Mouse (Mus musculus): ENCODE measurements around the gene Hist1h2br. TPM values are rescaled to one million over a fixed set of nuclear protein-coding genes. Genes with fewer than 3 reads are reported as not detected.
"Not testable (repeated sequence)": the region's sequence is repeated elsewhere in the genome, so short reads cannot be mapped to it uniquely, and the experiment has no call there.

The Hist1h2br gene
- polyA plus RNA-seq, 1 experiment from 2014 or later, result 24.7 TPM

DNA sequence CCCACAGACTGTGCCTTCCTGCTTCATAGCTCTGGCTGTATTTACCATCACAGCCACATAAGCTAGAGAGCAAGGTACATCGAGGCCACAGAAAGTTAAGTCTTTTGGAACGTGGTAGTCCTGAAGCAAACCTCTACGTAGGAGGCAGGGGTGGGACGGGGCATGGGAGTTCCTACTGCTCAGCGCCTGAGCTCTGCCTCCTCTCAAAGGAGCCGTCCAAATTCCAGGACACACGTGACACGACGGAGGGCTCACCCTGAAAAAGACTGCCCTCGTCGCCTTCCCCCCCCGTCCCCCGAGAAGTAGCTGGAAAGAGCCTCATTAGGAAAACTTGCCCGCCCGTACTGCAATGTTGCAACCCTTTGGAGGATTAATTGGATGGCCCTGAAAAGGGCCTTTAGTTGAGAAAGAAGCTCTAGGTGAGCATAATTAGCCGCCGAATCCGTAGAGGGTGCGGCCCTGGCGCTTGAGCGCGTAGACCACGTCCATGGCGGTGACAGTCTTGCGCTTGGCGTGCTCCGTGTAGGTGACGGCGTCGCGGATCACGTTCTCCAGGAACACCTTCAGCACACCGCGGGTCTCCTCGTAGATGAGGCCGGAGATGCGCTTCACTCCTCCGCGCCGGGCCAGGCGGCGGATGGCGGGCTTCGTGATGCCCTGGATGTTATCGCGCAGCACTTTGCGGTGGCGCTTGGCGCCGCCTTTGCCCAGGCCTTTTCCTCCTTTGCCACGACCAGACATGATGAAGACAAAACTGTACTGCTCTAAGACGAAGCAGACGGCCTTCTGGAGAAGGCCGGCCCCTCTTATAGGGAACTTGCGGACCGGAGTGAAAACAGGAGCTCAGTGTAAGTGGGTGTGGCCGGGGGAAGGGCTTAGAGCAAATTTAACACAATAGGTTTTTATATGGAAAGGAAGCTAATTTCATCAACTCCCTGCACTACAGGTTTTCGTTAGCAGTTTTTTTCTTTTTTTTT is 1.8 kb upstream of the Hist1h2br start, which contains the start of gene Hist1h4n:
Hist1h4n (minus strand) TSS at position 779 of the 977 bp plus-strand sequence.
- H3K27me3 ChIP-seq (ENCODE audit: control insufficient read depth, insufficient read depth, low read depth, low read length); H3K36me3 ChIP-seq (ENCODE audit: control insufficient read depth, insufficient read depth); H3K4me1 ChIP-seq (ENCODE audit: control insufficient read depth, low read depth, low read length); H3K9me3 ChIP-seq (replicated peaks; ENCODE audit: control insufficient read depth, low read length): not testable (repeated sequence)
- WGBS (ENCODE audit: insufficient replicate concordance), result 0% methylated on average over 22 of the region's 58 CpGs
- ATAC-seq (ENCODE audit: low read depth), result peak; percentile 72
- H3K4me3 ChIP-seq (ENCODE audit: low read depth, low read length), result peak within 1 kb of the TSS; percentile 28
- peak within 1 kb of the TSS; percentile 66; the same call in 1 of the 2 replicates for H3K27ac ChIP-seq (ENCODE audit: low read length)
- peak within 1 kb of the TSS; percentile 37; the same call in 1 of the 2 replicates for H3K9ac ChIP-seq (ENCODE audit: low read depth, low read length)
- H3K4me2 ChIP-seq (ENCODE audit: low read depth, low read length), result peak within 1 kb of the TSS; percentile 36; the same call in 1 of the 2 replicates

DNA sequence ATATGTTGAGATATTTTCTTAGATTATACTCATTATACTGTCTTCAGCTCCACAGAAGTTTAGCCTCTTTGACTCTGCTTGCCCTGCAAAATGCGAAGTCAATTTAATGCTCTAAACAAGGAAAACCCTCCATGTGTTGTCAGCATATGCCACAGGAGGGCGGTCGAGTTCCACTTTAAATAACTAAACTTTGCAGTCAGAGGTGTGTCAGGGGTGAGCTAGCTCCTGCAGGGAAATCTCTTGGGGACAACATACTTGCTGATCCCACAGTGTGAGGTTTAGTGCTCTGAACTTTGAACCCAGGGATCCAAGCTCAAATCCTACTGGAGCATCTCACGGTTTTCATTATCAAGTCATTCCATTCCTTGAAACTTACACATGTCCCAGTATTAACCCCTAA is 7.0 kb downstream of the Hist1h2br start:
- H3K36me3 ChIP-seq (ENCODE audit: control insufficient read depth, insufficient read depth); H3K27ac ChIP-seq (ENCODE audit: low read length); H3K9ac ChIP-seq (ENCODE audit: low read depth, low read length); H3K4me2 ChIP-seq (ENCODE audit: low read depth, low read length); H3K9me3 ChIP-seq (replicated peaks; ENCODE audit: control insufficient read depth, low read length); H3K4me3 ChIP-seq (ENCODE audit: low read depth, low read length); H3K27me3 ChIP-seq (ENCODE audit: control insufficient read depth, insufficient read depth, low read depth, low read length); H3K4me1 ChIP-seq (ENCODE audit: control insufficient read depth, low read depth, low read length): not testable (repeated sequence)
- peak; percentile 54; the same call in 1 of the 2 replicates for ATAC-seq (ENCODE audit: low read depth)
- no CpG with 5 or more reads among the region's 4 CpGs for WGBS (ENCODE audit: insufficient replicate concordance)

DNA sequence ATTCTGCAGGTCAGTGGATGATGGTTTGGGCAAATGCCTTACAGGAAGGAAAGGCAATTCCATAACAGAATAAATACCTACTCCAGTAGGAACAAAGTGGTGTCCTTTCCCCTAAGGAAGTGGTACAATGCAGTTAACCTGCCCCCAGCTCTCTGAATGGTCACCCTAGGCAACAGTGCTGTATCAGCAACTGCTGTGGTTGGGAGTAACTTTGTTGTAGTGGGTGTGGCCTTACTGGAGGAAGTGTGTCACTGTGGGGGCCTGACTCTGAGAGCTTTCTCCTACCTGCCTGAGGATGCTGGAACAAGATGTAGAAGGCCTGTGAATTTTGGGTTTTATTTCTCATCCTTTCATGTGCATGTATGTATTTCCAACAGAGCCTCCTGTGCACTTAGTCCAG is 12.8 kb downstream of the Hist1h2br start:
- not testable (repeated sequence) for H3K4me1 ChIP-seq (ENCODE audit: control insufficient read depth, low read depth, low read length)
- ATAC-seq (ENCODE audit: low read depth), result peak; percentile 64

DNA sequence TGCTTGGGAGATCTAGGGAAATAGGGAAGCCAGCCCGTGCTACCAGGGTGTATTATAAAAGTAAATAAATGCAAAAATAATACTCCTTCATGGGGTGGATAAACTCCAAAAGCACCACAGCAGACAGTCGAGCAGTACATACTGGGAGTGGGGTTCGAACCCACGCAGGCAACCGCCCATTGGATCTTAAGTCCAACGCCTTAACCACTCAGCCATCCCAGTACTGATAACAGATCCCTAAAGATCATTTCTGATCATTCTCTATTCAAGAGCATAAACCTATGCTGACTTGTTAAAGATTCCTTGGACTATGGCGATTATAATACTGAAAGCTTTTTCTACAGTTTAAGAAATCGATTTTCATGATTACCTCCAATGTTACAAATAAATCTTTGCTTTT is 14.3 kb downstream of the Hist1h2br start:
- Histone ChIP-seq H3K9ac (ENCODE audit: low read depth, low read length) (no peak overlapping the region), H3K4me1 (ENCODE audit: control insufficient read depth, low read depth, low read length) (no peaks in the 10 kb centered on the region), H3K36me3 (ENCODE audit: control insufficient read depth, insufficient read depth) (no peaks in the 10 kb centered on the region), H3K4me3 (ENCODE audit: low read depth, low read length) (no peak overlapping the region), H3K27me3 (ENCODE audit: control insufficient read depth, insufficient read depth, low read depth, low read length) (no peaks in the 10 kb centered on the region), H3K4me2 (ENCODE audit: low read depth, low read length) (no peak overlapping the region), H3K27ac (ENCODE audit: low read length) (no peak overlapping the region), H3K9me3 (replicated peaks; ENCODE audit: control insufficient read depth, low read length) (no peaks in the 10 kb centered on the region)
- 28% methylated on average over 8 of the region's 8 CpGs for WGBS (ENCODE audit: insufficient replicate concordance)
- no peak for ATAC-seq (ENCODE audit: low read depth)

More for the DNA sequence above, 12.8 kb downstream of the Hist1h2br start:
- H3K27ac ChIP-seq (ENCODE audit: low read length); H3K4me3 ChIP-seq (ENCODE audit: low read depth, low read length); H3K4me2 ChIP-seq (ENCODE audit: low read depth, low read length); H3K9ac ChIP-seq (ENCODE audit: low read depth, low read length); H3K9me3 ChIP-seq (replicated peaks; ENCODE audit: control insufficient read depth, low read length); H3K27me3 ChIP-seq (ENCODE audit: control insufficient read depth, insufficient read depth, low read depth, low read length); H3K36me3 ChIP-seq (ENCODE audit: control insufficient read depth, insufficient read depth): not testable (repeated sequence)

DNA sequence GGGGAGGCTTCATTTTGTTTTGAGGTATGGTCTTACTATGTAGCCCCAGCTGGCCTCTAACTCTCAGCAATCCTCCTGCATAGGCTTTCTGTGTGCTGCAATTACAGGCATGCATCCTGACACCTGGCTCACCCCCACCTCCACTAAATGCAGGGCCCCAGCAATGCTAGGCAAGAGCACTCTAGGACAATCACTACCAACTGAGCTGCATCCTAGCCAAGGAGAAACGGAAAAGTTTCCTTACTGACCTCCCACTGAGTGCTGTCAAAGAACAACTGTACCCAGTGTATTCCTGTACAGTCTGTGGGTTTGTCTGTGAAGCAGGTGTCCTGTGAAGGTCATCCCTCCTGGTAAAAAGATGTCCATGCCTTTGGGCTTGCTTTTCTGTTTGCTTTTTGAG is 17.2 kb downstream of the Hist1h2br start:
- ATAC-seq (ENCODE audit: low read depth); H3K27ac ChIP-seq (ENCODE audit: low read length); H3K4me3 ChIP-seq (ENCODE audit: low read depth, low read length); H3K9ac ChIP-seq (ENCODE audit: low read depth, low read length); H3K36me3 ChIP-seq (ENCODE audit: control insufficient read depth, insufficient read depth); H3K9me3 ChIP-seq (replicated peaks; ENCODE audit: control insufficient read depth, low read length); H3K27me3 ChIP-seq (ENCODE audit: control insufficient read depth, insufficient read depth, low read depth, low read length); H3K4me1 ChIP-seq (ENCODE audit: control insufficient read depth, low read depth, low read length); H3K4me2 ChIP-seq (ENCODE audit: low read depth, low read length): not testable (repeated sequence)
- WGBS (ENCODE audit: insufficient replicate concordance), result 60% methylated on average over 1 of the region's 1 CpGs

DNA sequence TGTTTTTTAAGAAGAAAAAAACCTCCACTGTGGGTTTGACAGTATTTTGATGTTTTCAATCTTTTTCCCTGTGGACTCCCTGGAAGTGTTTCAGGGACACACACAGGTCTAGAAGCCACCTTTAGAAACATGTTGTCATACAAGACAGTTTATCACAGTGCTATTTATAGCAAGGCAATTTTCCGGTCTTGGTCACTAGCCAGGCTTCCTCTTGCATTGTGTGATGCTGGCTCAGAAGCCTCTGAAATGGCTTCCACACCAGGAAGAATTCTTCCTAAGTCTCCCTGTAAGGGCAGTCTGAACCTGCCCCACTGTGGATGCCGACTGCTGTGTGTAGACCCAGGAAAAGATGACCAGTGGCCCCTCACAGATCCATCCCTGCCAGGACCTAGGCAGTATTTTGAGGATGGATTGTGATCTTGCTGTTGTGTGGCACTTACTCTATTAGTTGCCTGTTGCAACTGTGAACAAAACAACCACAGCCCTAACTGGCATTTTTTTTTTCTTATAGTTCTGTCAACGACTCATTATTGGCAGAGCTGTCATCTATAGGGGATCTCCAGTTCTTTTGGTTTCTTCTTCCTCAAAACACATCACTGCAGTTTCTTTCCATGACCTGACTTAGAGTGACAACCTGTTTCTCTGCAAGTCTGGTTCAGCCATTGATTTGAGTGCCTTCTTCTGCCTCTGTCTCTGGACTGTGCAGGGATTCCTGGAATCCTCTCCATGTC is 18.8 kb downstream of the Hist1h2br start:
- ATAC-seq (ENCODE audit: low read depth), result no peak
- Histone ChIP-seq H3K9me3 (replicated peaks; ENCODE audit: control insufficient read depth, low read length) (no peaks in the 10 kb centered on the region), H3K27me3 (ENCODE audit: control insufficient read depth, insufficient read depth, low read depth, low read length) (no peaks in the 10 kb centered on the region), H3K4me2 (ENCODE audit: low read depth, low read length) (no peak overlapping the region), H3K36me3 (ENCODE audit: control insufficient read depth, insufficient read depth) (no peaks in the 10 kb centered on the region), H3K4me3 (ENCODE audit: low read depth, low read length) (no peak overlapping the region), H3K4me1 (ENCODE audit: control insufficient read depth, low read depth, low read length) (no peaks in the 10 kb centered on the region), H3K9ac (ENCODE audit: low read depth, low read length) (no peak overlapping the region), H3K27ac (ENCODE audit: low read length) (no peak overlapping the region)
- WGBS (ENCODE audit: insufficient replicate concordance), result 20% methylated on average over 3 of the region's 3 CpGs

DNA sequence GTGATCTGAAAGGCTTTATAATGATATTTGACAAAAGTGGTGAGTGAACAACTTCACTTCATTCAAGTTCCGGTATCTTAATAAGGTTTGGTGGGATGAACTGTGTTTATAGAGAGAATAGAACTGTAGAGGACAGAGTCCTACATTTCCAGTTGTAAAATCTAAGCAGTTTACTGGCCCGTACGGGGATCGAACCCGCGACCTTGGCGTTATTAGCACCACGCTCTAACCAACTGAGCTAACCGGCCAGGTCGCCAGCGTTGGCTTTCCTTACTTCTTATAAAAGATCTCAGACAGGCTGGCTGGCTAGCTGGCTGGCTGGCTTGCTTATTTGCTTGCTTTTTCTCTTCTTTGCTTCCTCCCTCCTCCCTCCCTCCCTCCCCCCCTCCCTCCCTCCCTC is 21.6 kb downstream of the Hist1h2br start:
- Histone ChIP-seq H3K27me3 (ENCODE audit: control insufficient read depth, insufficient read depth, low read depth, low read length) (no peaks in the 10 kb centered on the region), H3K4me2 (ENCODE audit: low read depth, low read length) (peak overlapping the region; percentile 72), H3K36me3 (ENCODE audit: control insufficient read depth, insufficient read depth) (no peaks in the 10 kb centered on the region), H3K9me3 (replicated peaks; ENCODE audit: control insufficient read depth, low read length) (no peaks in the 10 kb centered on the region), H3K4me3 (ENCODE audit: low read depth, low read length) (peak overlapping the region; percentile 66), H3K9ac (ENCODE audit: low read depth, low read length) (no peak overlapping the region), H3K4me1 (ENCODE audit: control insufficient read depth, low read depth, low read length) (no peaks in the 10 kb centered on the region), H3K27ac (ENCODE audit: low read length) (no peak overlapping the region)
- 0% methylated on average over 11 of the region's 11 CpGs for WGBS (ENCODE audit: insufficient replicate concordance)
- peak; percentile 90 for ATAC-seq (ENCODE audit: low read depth)

DNA sequence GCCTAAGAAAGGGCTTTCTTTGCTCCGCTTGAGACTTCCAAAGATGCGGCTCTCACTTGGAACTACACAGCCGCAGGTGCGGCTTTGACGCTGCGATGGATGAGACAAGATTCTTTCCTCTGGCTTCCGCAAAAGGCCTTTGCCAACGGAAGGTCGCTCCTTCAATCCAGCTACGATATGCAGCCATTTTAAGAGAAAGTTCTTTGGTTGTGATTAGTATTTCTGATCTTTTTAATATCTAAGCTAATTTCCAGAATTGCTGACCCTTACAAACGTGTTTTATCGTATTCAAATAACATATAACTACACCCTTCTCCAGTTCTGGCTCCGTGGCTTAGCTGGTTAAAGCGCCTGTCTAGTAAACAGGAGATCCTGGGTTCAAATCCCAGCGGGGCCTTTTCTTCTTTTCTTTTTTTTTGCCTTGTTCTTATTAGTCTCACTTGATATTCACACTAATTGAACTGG is 22.2 kb downstream of the Hist1h2br start:
- Histone ChIP-seq H3K4me2 (ENCODE audit: low read depth, low read length) (peak overlapping the region; percentile 72), H3K36me3 (ENCODE audit: control insufficient read depth, insufficient read depth) (no peaks in the 10 kb centered on the region), H3K4me1 (ENCODE audit: control insufficient read depth, low read depth, low read length) (no peaks in the 10 kb centered on the region), H3K9me3 (replicated peaks; ENCODE audit: control insufficient read depth, low read length) (no peaks in the 10 kb centered on the region), H3K4me3 (ENCODE audit: low read depth, low read length) (peak overlapping the region; percentile 66), H3K9ac (ENCODE audit: low read depth, low read length) (peak overlapping the region; percentile 13), H3K27me3 (ENCODE audit: control insufficient read depth, insufficient read depth, low read depth, low read length) (no peaks in the 10 kb centered on the region), H3K27ac (ENCODE audit: low read length) (no peak overlapping the region)
- 2% methylated on average over 15 of the region's 15 CpGs for WGBS (ENCODE audit: insufficient replicate concordance)
- ATAC-seq (ENCODE audit: low read depth), result peak; percentile 56

DNA sequence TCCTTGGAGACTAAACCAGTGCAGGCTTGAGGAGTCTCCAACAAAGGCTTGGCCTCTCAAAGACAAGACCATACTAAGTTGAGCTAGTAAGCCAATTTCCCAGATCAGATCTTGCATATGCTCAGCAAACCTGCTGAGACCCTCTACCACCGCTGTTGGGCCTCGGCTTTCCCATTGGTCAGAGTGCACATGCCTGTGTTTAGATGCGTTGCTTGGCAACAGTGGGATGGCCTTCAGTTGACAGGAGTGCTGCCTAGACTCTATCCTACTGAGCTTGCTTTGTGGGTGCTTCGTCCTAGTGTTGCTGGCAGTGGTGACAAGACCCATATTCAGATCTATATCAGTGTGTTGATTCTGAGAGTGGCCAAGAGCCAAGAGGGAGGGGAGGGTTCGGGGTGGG is 28.1 kb downstream of the Hist1h2br start:
- Histone ChIP-seq H3K9me3 (replicated peaks; ENCODE audit: control insufficient read depth, low read length) (no peaks in the 10 kb centered on the region), H3K9ac (ENCODE audit: low read depth, low read length) (no peak overlapping the region), H3K27me3 (ENCODE audit: control insufficient read depth, insufficient read depth, low read depth, low read length) (no peaks in the 10 kb centered on the region), H3K4me2 (ENCODE audit: low read depth, low read length) (no peak overlapping the region), H3K36me3 (ENCODE audit: control insufficient read depth, insufficient read depth) (no peaks in the 10 kb centered on the region), H3K4me1 (ENCODE audit: control insufficient read depth, low read depth, low read length) (no peaks in the 10 kb centered on the region), H3K27ac (ENCODE audit: low read length) (no peak overlapping the region), H3K4me3 (ENCODE audit: low read depth, low read length) (no peak overlapping the region)
- no peak for ATAC-seq (ENCODE audit: low read depth)
- 31% methylated on average over 5 of the region's 5 CpGs for WGBS (ENCODE audit: insufficient replicate concordance)
